Mouse (Mus musculus): ENCODE results near the gene Rrp8. TPM values are rescaled to one million over a fixed set of nuclear protein-coding genes. Genes with fewer than 3 reads are reported as not detected.
A peak's percentile ranks its signal among the peaks of the same experiment; 100 is the strongest.

The Rrp8 gene
- polyA plus RNA-seq, 1 experiment from 2014 or later, result 22.4 TPM

DNA sequence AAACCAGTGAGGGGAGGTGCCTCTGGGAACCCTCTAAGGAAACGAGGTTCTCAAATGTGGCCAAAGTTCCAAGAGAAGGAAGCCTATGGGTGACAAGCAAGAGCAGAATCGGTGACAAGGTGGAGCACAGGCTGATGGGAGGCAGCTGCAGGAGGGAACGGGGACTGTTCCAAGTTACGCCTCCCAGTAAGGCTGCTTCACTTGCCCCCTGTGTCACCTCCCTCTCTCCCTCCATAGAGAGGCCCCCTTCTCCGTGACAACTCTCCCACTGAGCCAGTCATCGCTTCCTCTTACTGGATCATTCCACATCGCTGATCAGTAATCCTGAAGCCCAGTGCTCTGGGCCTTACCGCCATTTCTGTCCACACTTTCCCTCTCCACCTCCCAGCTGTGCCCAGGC is 37.5 kb upstream of the Rrp8 start:
- no peaks in the 10 kb centered on the region for H3K27me3 ChIP-seq (ENCODE audit: control insufficient read depth, insufficient read depth, low read depth, low read length)
- H3K36me3 ChIP-seq (ENCODE audit: control insufficient read depth, insufficient read depth, low read length), result peaks cover 32% of the 10 kb centered on the region
- no peak for ATAC-seq
- H3K9me3 ChIP-seq (replicated peaks; ENCODE audit: control insufficient read depth, low read length, poor library complexity, severe bottlenecking), result no peaks in the 10 kb centered on the region
- H3K27ac ChIP-seq (ENCODE audit: low read length), result 0 out of 2 replicates have a peak overlapping the region, but pooled peaks have one; percentile 14
- H3K4me2 ChIP-seq (ENCODE audit: low read length), result no peak overlapping the region
- H3K4me3 ChIP-seq (ENCODE audit: low read depth, low read length), result no peak overlapping the region
- no peak overlapping the region for H3K9ac ChIP-seq (ENCODE audit: low read depth, low read length)
- WGBS, result 25% methylated on average over 8 of the region's 8 CpGs
- peaks cover 51% of the 10 kb centered on the region for H3K4me1 ChIP-seq (ENCODE audit: control insufficient read depth, insufficient read depth, low read length)

DNA sequence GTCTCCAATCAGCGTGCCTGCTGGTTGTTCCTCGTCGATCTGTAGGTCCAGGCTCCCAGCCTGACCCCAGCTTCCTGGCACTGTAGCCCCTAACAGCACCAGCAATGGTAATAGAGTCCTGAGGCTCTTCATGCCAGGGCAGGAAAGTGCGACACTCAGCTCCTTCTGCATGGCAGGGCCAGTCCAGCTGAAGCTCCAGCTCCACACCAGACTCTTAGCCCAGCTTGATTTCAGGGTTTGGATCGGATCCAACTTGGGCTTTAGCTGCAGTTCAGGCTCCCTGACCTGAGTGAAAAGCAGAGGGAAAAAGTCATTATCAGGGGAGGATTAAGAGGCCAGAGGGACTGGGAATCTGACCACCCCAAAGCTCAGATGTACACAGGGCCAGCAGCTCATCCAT is 35.9 kb upstream of the Rrp8 start:
- Histone ChIP-seq H3K4me2 (ENCODE audit: low read length) (no peak overlapping the region), H3K27me3 (ENCODE audit: control insufficient read depth, insufficient read depth, low read depth, low read length) (no peaks in the 10 kb centered on the region), H3K4me1 (ENCODE audit: control insufficient read depth, insufficient read depth, low read length) (peaks cover 51% of the 10 kb centered on the region), H3K4me3 (ENCODE audit: low read depth, low read length) (no peak overlapping the region), H3K9me3 (replicated peaks; ENCODE audit: control insufficient read depth, low read length, poor library complexity, severe bottlenecking) (no peaks in the 10 kb centered on the region), H3K36me3 (ENCODE audit: control insufficient read depth, insufficient read depth, low read length) (peaks cover 37% of the 10 kb centered on the region), H3K27ac (ENCODE audit: low read length) (no peak overlapping the region), H3K9ac (ENCODE audit: low read depth, low read length) (no peak overlapping the region)
- ATAC-seq, result no peak
- 79% methylated on average over 5 of the region's 5 CpGs for WGBS

DNA sequence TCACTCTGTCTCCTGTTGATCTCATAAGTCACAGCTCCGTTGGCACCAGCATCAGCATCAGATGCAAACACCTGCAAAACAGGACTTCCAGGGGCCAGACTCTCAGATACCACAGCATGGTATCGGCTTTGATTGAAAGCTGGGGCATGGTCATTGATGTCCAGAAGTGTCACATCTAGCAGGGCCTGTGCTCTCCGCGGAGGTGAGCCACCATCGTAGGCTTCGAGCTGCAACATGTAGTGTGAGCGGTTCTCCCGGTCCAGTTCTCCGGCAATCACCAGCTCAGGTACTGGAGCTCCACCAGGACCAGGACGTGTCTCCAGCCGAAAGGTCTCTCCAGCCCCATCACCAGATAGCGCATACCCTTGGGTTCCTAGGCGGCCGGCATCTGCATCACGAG is 35.1 kb upstream of the Rrp8 start:
- H3K4me2 ChIP-seq (ENCODE audit: low read length), result no peak overlapping the region
- ATAC-seq, result no peak
- H3K27me3 ChIP-seq (ENCODE audit: control insufficient read depth, insufficient read depth, low read depth, low read length), result no peaks in the 10 kb centered on the region
- H3K9me3 ChIP-seq (replicated peaks; ENCODE audit: control insufficient read depth, low read length, poor library complexity, severe bottlenecking), result no peaks in the 10 kb centered on the region
- H3K36me3 ChIP-seq (ENCODE audit: control insufficient read depth, insufficient read depth, low read length), result peaks cover 37% of the 10 kb centered on the region
- H3K4me3 ChIP-seq (ENCODE audit: low read depth, low read length), result no peak overlapping the region
- H3K4me1 ChIP-seq (ENCODE audit: control insufficient read depth, insufficient read depth, low read length), result peaks cover 49% of the 10 kb centered on the region
- H3K9ac ChIP-seq (ENCODE audit: low read depth, low read length), result no peak overlapping the region
- H3K27ac ChIP-seq (ENCODE audit: low read length), result no peak overlapping the region
- WGBS, result 98% methylated on average over 15 of the region's 15 CpGs

DNA sequence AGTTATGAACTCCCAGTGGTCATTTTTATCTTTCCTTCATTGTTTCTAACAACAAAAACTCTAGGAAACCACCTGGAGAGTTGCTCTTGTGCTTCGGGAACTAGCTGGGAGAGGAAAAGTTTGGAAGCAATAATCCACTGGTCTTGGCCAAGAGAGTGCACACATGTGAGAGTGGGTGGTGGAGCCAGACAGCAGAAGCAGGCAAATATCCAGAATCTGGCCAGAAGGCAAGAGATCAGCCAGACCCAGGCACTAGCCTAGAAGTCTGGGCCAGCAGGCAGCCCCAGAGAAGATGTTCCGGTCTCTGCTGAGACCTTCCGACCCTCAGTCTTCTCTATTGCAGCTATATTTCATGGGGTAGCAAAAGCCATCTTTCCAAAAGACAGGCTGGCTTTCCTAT is 32.8 kb upstream of the Rrp8 start:
- Histone ChIP-seq H3K4me2 (ENCODE audit: low read length) (no peak overlapping the region), H3K4me1 (ENCODE audit: control insufficient read depth, insufficient read depth, low read length) (peaks cover 30% of the 10 kb centered on the region), H3K4me3 (ENCODE audit: low read depth, low read length) (no peak overlapping the region), H3K36me3 (ENCODE audit: control insufficient read depth, insufficient read depth, low read length) (peaks cover 49% of the 10 kb centered on the region), H3K27ac (ENCODE audit: low read length) (no peak overlapping the region), H3K27me3 (ENCODE audit: control insufficient read depth, insufficient read depth, low read depth, low read length) (no peaks in the 10 kb centered on the region), H3K9ac (ENCODE audit: low read depth, low read length) (no peak overlapping the region), H3K9me3 (replicated peaks; ENCODE audit: control insufficient read depth, low read length, poor library complexity, severe bottlenecking) (no peaks in the 10 kb centered on the region)
- 85% methylated on average over 3 of the region's 3 CpGs for WGBS
- no peak for ATAC-seq

DNA sequence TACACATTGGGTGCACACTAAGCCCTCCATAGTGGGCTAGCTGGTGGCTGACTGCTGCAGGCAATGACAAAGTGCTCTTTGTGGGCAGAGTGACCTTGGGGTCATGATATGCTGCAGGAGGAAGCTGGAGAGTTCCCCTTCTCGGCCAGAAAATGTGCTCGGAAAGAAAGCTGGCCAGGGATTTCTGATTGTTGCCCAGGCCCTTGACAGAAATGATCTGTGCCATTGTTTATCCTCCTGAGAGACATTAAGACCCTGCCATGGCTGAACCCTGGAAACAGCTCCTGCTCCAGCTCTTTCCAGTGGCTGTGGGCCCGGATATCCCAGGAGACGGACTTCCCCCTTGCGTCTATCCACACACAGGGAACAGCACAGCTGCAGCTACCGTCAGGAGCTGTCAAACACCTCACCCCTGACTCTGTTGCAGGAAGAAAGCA is 30.6 kb upstream of the Rrp8 start:
- ATAC-seq, result peak; percentile 36
- Histone ChIP-seq H3K27ac (ENCODE audit: low read length) (peak overlapping the region; percentile 44), H3K4me3 (ENCODE audit: low read depth, low read length) (no peak overlapping the region), H3K9me3 (replicated peaks; ENCODE audit: control insufficient read depth, low read length, poor library complexity, severe bottlenecking) (no peaks in the 10 kb centered on the region), H3K9ac (ENCODE audit: low read depth, low read length) (no peak overlapping the region), H3K4me1 (ENCODE audit: control insufficient read depth, insufficient read depth, low read length) (peaks cover 23% of the 10 kb centered on the region), H3K36me3 (ENCODE audit: control insufficient read depth, insufficient read depth, low read length) (peaks cover 65% of the 10 kb centered on the region), H3K27me3 (ENCODE audit: control insufficient read depth, insufficient read depth, low read depth, low read length) (no peaks in the 10 kb centered on the region), H3K4me2 (ENCODE audit: low read length) (no peak overlapping the region)
- WGBS, result 12% methylated on average over 6 of the region's 6 CpGs

DNA sequence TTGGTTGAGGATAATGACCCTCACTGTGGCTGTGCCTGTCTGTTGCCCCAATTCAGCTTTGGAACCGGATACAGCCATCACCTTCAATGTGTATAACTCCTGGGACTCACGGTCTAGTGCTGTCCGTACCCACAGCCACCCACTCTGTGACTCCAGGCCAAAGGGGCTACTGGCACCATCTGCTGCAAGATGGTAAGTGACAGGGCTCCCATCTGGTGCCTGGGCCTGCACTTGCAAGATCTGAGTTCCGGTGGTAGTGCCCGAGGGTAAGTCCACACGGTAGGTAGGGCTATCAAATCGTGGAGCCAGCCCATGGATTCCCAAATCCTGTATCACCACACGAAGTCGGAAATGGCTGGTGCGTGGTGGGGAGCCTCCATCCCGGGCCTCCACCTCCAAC is 27.1 kb upstream of the Rrp8 start:
- ATAC-seq, result no peak
- H3K36me3 ChIP-seq (ENCODE audit: control insufficient read depth, insufficient read depth, low read length), result peaks cover 54% of the 10 kb centered on the region
- no peaks in the 10 kb centered on the region for H3K9me3 ChIP-seq (replicated peaks; ENCODE audit: control insufficient read depth, low read length, poor library complexity, severe bottlenecking)
- no peak overlapping the region for H3K9ac ChIP-seq (ENCODE audit: low read depth, low read length)
- peaks cover 17% of the 10 kb centered on the region for H3K4me1 ChIP-seq (ENCODE audit: control insufficient read depth, insufficient read depth, low read length)
- 90% methylated on average over 11 of the region's 11 CpGs for WGBS
- H3K27me3 ChIP-seq (ENCODE audit: control insufficient read depth, insufficient read depth, low read depth, low read length), result no peaks in the 10 kb centered on the region
- H3K27ac ChIP-seq (ENCODE audit: low read length), result no peak overlapping the region
- no peak overlapping the region for H3K4me3 ChIP-seq (ENCODE audit: low read depth, low read length)
- no peak overlapping the region for H3K4me2 ChIP-seq (ENCODE audit: low read length)

DNA sequence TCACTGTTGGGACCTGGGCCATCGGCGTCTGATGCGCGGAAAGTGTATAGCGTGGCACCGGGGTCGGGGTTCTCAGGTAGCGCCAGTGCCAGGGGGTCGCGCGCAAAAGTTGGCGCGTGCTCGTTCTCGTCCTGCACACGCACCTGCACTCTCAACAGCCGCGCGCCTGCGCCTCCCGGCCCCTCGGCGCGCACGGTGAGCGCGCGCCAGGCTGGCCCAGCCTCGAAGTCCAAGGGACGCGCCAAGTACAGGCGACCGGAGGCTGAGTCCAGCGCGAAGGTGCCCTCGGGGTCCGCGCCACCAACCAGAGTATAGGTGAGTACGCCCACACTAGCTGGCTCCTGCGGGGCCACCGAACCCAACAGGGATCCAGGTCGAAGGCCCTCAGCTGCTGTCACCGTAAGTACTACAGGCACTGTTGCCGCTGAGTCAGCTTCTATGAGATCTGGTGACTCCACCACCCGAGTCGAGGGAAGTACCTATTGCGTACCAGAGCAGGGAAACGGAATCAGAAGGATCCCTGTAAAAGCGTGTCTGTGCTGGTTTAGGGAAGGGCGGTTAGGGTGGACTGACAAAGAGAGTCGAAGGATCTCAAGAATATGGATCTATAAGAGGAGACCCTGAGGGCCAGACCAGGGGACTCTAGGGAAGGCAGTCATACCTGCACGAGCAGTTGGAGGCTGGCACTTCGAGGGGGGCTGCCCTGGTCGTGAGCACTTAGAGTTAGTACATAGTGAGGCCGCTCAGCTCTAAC is 25.5 kb upstream of the Rrp8 start:
- Histone ChIP-seq H3K27ac (ENCODE audit: low read length) (no peak overlapping the region), H3K9me3 (replicated peaks; ENCODE audit: control insufficient read depth, low read length, poor library complexity, severe bottlenecking) (no peaks in the 10 kb centered on the region), H3K4me3 (ENCODE audit: low read depth, low read length) (no peak overlapping the region), H3K4me1 (ENCODE audit: control insufficient read depth, insufficient read depth, low read length) (peaks cover 2% of the 10 kb centered on the region; the same call in 1 of the 2 replicates), H3K36me3 (ENCODE audit: control insufficient read depth, insufficient read depth, low read length) (peaks cover 62% of the 10 kb centered on the region), H3K4me2 (ENCODE audit: low read length) (no peak overlapping the region), H3K9ac (ENCODE audit: low read depth, low read length) (no peak overlapping the region), H3K27me3 (ENCODE audit: control insufficient read depth, insufficient read depth, low read depth, low read length) (no peaks in the 10 kb centered on the region)
- peak; percentile 22; the same call in 1 of the 2 replicates for ATAC-seq
- WGBS, result 30% methylated on average over 55 of the region's 55 CpGs

DNA sequence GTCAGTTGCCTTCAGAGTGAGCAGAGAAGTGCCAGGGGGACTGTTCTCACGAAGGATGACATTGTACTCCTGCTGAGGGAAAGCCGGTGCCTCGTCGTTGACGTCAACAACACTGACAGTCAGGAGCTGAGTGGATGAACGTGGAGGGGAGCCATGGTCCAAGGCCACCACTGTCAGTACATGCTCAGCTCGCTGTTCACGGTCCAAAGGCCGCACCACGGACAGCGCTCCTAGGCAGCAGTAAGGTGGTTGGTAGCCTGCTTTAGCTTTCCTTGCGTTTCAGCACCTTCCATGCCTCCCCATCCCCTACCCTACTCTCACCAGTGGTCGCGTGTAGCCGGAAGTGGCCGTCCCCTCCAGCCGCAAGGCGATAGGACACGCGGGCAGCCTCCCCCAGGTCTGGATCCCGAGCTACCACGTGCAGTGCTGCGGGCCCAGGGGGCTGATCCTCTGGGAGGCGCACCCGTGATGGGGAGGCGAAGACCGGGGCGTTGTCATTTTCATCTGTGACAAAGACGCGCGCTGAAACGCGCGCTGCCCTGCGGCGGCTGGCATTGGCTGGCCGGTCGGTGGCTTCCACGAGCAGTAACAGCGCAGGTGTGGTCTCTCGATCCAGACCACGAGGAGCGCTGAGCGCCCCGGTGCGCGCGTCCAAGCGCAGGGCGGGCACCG is 24.8 kb upstream of the Rrp8 start:
- Histone ChIP-seq H3K27me3 (ENCODE audit: control insufficient read depth, insufficient read depth, low read depth, low read length) (no peaks in the 10 kb centered on the region), H3K4me2 (ENCODE audit: low read length) (no peak overlapping the region), H3K27ac (ENCODE audit: low read length) (no peak overlapping the region), H3K9me3 (replicated peaks; ENCODE audit: control insufficient read depth, low read length, poor library complexity, severe bottlenecking) (no peaks in the 10 kb centered on the region), H3K4me1 (ENCODE audit: control insufficient read depth, insufficient read depth, low read length) (no peaks in the 10 kb centered on the region), H3K9ac (ENCODE audit: low read depth, low read length) (no peak overlapping the region), H3K36me3 (ENCODE audit: control insufficient read depth, insufficient read depth, low read length) (peaks cover 70% of the 10 kb centered on the region), H3K4me3 (ENCODE audit: low read depth, low read length) (no peak overlapping the region)
- ATAC-seq, result peak; percentile 14; the same call in 1 of the 2 replicates
- WGBS, result 27% methylated on average over 51 of the region's 51 CpGs

DNA sequence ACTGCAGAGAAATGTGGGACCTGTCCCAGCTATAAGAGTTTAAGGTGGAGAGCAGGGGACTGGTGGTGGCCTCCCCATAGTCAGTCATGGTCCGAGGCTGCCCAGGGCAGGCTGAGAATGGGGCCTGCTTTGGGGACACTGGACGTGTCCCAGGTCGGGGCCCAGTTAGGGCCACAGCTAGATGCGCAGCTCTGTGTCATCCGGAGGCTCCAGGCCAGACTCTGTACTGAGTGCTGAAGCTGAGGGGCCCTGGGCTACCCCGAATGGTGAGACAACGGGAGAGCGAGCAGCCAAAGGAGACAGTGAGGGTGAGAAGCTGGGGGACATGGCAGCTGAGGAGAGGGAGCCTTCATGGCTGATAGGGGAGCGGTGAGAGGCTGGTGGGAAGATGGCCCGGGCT is 16.1 kb upstream of the Rrp8 start:
- WGBS, result 92% methylated on average over 10 of the region's 10 CpGs
- peaks cover 56% of the 10 kb centered on the region for H3K36me3 ChIP-seq (ENCODE audit: control insufficient read depth, insufficient read depth, low read length)
- H3K27ac ChIP-seq (ENCODE audit: low read length), result no peak overlapping the region
- no peaks in the 10 kb centered on the region for H3K9me3 ChIP-seq (replicated peaks; ENCODE audit: control insufficient read depth, low read length, poor library complexity, severe bottlenecking)
- H3K27me3 ChIP-seq (ENCODE audit: control insufficient read depth, insufficient read depth, low read depth, low read length), result no peaks in the 10 kb centered on the region
- no peak overlapping the region for H3K4me3 ChIP-seq (ENCODE audit: low read depth, low read length)
- H3K4me1 ChIP-seq (ENCODE audit: control insufficient read depth, insufficient read depth, low read length), result peaks cover 9% of the 10 kb centered on the region
- peak; percentile 2; the same call in 1 of the 2 replicates for ATAC-seq
- no peak overlapping the region for H3K9ac ChIP-seq (ENCODE audit: low read depth, low read length)
- H3K4me2 ChIP-seq (ENCODE audit: low read length), result no peak overlapping the region
